Mouse (Mus musculus) Patski (cell line): ENCODE data around the gene Aff3. TPM values are rescaled to one million over a fixed set of nuclear protein-coding genes. Genes with fewer than 3 reads are reported as not detected.

Source experiments
- ATAC-seq: fragments of 100-300 bp; one replicate; pipeline ENCODE4 v1.8.0; 2021
- CTCF ChIA-PET: fragments of 350-600 bp; sonication (Branson Sonifier 250); formaldehyde crosslinking; loops from one replicate; lab custom pipeline; 2022; ENCODE audit warnings: inconsistent platforms; lab: Charles Lee
- POLR2A ChIA-PET: fragments of 350-600 bp; sonication (Branson Sonifier 250); formaldehyde crosslinking; loops from one replicate; lab custom pipeline; 2022; ENCODE audit warnings: antibody characterized with exemption, inconsistent platforms; lab: Charles Lee
- DNase-seq: peaks from one replicate; pipeline ENCODE4 v3.0.0-alpha.2; 2011; ENCODE audit warnings: low read depth, low spot score
- H3K27me3 ChIP-seq: fragments of 371-371 bp; one replicate; pipeline ENCODE4 v1.5.1; 2021
- CTCF ChIP-seq: fragments of 100-300 bp; IDR thresholded peaks from one replicate; pipeline ENCODE4 v1.5.1; 2021
- in situ Hi-C: fragments of 300-500 bp; cut with MboI; formaldehyde crosslinking; loops from 3 replicates; pipeline ENCODE4 v1.11.1; 2018; ENCODE audit warnings: low pct_unique_long_range_greater_than_20kb, mixed read lengths
- polyA plus RNA-seq: library from polyadenylated mRNA; unstranded; gene quantifications from one replicate; pipeline ENCODE4 v1.2.3, GENCODE M21; 2021

Aff3 gene
- polyA plus RNA-seq, 1 experiment from 2014 or later = 0.39 TPM

- ChIA-PET CTCF (interaction anchor here (2.0 kb wide), 1 partner anchor 473 kb away, joined by 7 read pairs; no protein-coding TSS in a partner anchor), POLR2A (no interaction called here)
- no peaks in the 10 kb centered on the region for H3K27me3 ChIP-seq
- DNase-seq = no peak
- in situ Hi-C loops = no loop called here
- no peak for ATAC-seq
- TF ChIP-seq CTCF = no peak
Observed at GRCm38 (mm10) chr1:38658376-38658775, 6.4 kb downstream of the Aff3 start.

- ChIA-PET POLR2A (no interaction called here), CTCF (interaction anchor here (2.0 kb wide), 1 partner anchor 472 kb away, joined by 7 read pairs; no protein-coding TSS in a partner anchor)
- no peak for TF ChIP-seq CTCF
- ATAC-seq = no peak
- in situ Hi-C loops = no loop called here
- H3K27me3 ChIP-seq = no peaks in the 10 kb centered on the region
- DNase-seq = no peak
Observed at GRCm38 (mm10) chr1:38657606-38658005, 7.1 kb downstream of the Aff3 start.

GRCm38 (mm10) chr1:38654981-38655540, 9.7 kb downstream of the Aff3 start:
- DNase-seq (no peak), ATAC-seq (no peak)
- POLR2A ChIA-PET = no interaction called here
- TF ChIP-seq CTCF = peak; percentile 36
- in situ Hi-C loops = no loop called here
- H3K27me3 ChIP-seq = no peaks in the 10 kb centered on the region
- CTCF ChIA-PET = no interaction called here

- ChIA-PET CTCF (no interaction called here), POLR2A (interaction anchor here (0.6 kb wide), 1 partner anchor 1034 kb away, joined by 6 read pairs; no protein-coding TSS in a partner anchor)
- in situ Hi-C loops = no loop called here
- ATAC-seq (no peak), DNase-seq (no peak)
- TF ChIP-seq CTCF = no peak
- peaks cover 8% of the 10 kb centered on the region for H3K27me3 ChIP-seq
Observed at GRCm38 (mm10) chr1:38650031-38650430, 14.7 kb downstream of the Aff3 start.

GRCm38 (mm10) chr1:38649174-38649573, 15.6 kb downstream of the Aff3 start:
- peaks cover 12% of the 10 kb centered on the region for H3K27me3 ChIP-seq
- POLR2A ChIA-PET = no interaction called here
- CTCF ChIA-PET = no interaction called here
- no peak for ATAC-seq
- in situ Hi-C loops = no loop called here
- no peak for TF ChIP-seq CTCF
- no peak for DNase-seq

GRCm38 (mm10) chr1:38642288-38642687, 22.5 kb downstream of the Aff3 start:
- POLR2A ChIA-PET = no interaction called here
- CTCF ChIA-PET = no interaction called here
- no peak for DNase-seq
- TF ChIP-seq CTCF = no peak
- no peak for ATAC-seq
- in situ Hi-C loops = no loop called here
- H3K27me3 ChIP-seq = peaks cover 25% of the 10 kb centered on the region

- ChIA-PET POLR2A (interaction anchor here (1.1 kb wide), 1 partner anchor 15 kb away, joined by 3 read pairs; no protein-coding TSS in a partner anchor), CTCF (no interaction called here)
- ATAC-seq = no peak
- no peak for DNase-seq
- peaks cover 17% of the 10 kb centered on the region for H3K27me3 ChIP-seq
- in situ Hi-C loops = no loop called here
- TF ChIP-seq CTCF = peak; percentile 16
Observed at GRCm38 (mm10) chr1:38639669-38640068, 25.1 kb downstream of the Aff3 start.

GRCm38 (mm10) chr1:38635596-38635995, 29.2 kb downstream of the Aff3 start:
- POLR2A ChIA-PET = no interaction called here
- no peak for DNase-seq
- no peak for ATAC-seq
- peaks cover 21% of the 10 kb centered on the region for H3K27me3 ChIP-seq
- CTCF ChIA-PET = interaction anchor here (0.8 to 1.4 kb wide), 2 partner anchors 129 to 162 kb away, joined by 3 to 4 read pairs; no protein-coding TSS in a partner anchor
- no peak for TF ChIP-seq CTCF
- in situ Hi-C loops = no loop called here

GRCm38 (mm10) chr1:38634081-38634480, 30.7 kb downstream of the Aff3 start:
- in situ Hi-C loops = no loop called here
- peaks cover 22% of the 10 kb centered on the region for H3K27me3 ChIP-seq
- ChIA-PET CTCF (interaction anchor here (1.1 to 1.5 kb wide), 4 partner anchors 11 to 152 kb away, joined by 3 to 6 read pairs (median 4); no protein-coding TSS in a partner anchor), POLR2A (no interaction called here)
- DNase-seq (no peak), ATAC-seq (no peak)
- no peak for TF ChIP-seq CTCF

- ChIA-PET CTCF (interaction anchor here (1.2 kb wide), 1 partner anchor 151 kb away, joined by 3 read pairs; no protein-coding TSS in a partner anchor), POLR2A (no interaction called here)
- no peak for TF ChIP-seq CTCF
- ATAC-seq = no peak
- in situ Hi-C loops = no loop called here
- H3K27me3 ChIP-seq = peaks cover 32% of the 10 kb centered on the region
- DNase-seq = no peak
Observed at GRCm38 (mm10) chr1:38632461-38633180, 32.1 kb downstream of the Aff3 start.
